Mouse (Mus musculus) liver, postnatal 0 days (tissue): Measurements from ENCODE around the gene Ptprn.

Experiments used
- CTCF ChIP-seq: sonication (generic); IDR thresholded peaks from 2 replicates; pipeline ENCODE4 v1.5.1; 2016; ENCODE audit warnings: antibody characterized with exemption, low read depth
- EP300 ChIP-seq: IDR thresholded peaks from 2 replicates; pipeline ENCODE4 v1.6.1; 2016; ENCODE audit warnings: antibody characterized with exemption, low read depth, mild to moderate bottlenecking

DNA sequence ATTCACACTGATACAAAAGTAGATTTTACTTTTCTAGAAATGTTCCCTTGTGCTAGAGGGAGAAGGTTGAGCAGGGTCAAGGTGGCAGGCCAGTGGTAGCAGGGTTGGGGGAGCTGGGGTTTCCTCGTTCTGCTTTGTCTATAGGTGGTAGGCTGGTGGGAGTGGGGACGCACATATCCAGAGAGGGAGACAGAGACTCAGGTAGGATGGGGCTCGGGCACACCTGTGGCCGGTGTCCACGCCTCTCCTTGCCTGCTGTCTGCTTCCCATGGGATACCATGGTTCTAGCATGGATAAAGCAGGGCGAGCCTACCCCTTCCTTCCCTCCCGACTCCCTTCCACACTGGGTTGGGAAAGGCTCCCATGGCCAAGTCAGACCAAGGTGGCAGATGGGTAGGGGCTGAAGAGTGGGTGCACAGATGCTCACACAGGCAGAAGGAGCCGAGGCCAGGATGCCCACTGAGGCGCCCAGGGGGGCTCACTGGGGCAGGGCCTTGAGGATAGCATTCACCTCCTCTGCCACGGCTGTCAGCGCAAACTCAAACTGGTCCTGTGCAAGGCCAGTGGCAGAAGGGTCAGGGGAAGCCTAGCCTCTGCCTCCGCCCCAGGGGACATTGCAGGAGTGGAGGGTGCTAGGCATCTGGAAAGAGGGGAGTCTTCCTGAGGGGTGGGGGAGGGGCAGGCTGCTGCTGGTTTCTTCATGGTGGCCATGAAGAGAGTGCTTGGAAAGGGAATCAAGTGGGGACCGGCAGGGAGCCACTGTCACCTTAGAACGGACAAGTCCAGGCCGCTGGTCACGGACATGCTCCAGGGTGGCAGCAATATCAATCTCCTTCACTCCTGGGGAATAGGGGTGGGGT lies 17.0 kb downstream of the Ptprn start:
- TF ChIP-seq EP300 (no peak), CTCF (no peak)
